Mouse (Mus musculus) spleen, postnatal 36 days (tissue): ENCODE measurements around the gene Cpeb3.
A peak's percentile ranks its signal among the peaks of the same experiment; 100 is the strongest.
"Not testable (repeated sequence)": the region's sequence is repeated elsewhere in the genome, so short reads cannot be mapped to it uniquely, and the experiment has no call there.

Source experiments
- DNase-seq, 2 experiments: peaks; one replicate each; pipeline ENCODE4 v3.0.0; 2022; ENCODE audit warnings: low spot score in 2 of 2, mixed read lengths in 1 of 2

Cpeb3 gene

DNA sequence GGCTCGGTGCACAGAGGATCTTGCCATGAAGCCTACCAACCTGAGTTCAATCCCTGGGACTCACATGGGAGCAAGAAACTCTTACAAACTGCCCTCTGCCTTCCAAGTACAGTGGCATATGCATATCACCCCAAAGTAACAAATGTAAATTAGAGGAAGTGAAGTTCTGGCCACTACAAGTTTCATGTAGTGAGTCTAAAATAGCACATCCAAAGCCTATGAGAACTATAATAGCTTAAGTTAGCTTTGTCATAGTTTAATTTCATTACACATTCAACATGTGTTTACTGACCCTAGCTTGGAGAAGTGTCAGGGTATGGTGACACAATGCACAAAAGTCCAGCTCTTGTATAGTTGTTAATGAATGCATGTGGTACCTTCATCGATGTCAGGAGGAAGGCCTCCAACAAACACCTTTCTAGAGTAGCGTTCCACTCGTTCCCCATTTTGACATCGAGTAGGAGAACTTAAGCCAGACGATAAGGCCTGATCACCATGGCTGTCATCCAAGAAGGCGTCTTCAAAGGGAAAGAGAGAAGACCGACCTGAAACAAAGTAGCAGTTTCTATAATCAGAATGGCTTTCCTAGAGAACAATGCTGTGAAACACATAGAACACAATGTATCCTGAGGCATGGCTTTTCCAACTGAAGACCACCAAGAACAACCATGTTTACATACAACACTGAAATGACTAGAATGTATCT lies 120.2 kb downstream of the Cpeb3 start:
- DNase-seq = no peak

DNA sequence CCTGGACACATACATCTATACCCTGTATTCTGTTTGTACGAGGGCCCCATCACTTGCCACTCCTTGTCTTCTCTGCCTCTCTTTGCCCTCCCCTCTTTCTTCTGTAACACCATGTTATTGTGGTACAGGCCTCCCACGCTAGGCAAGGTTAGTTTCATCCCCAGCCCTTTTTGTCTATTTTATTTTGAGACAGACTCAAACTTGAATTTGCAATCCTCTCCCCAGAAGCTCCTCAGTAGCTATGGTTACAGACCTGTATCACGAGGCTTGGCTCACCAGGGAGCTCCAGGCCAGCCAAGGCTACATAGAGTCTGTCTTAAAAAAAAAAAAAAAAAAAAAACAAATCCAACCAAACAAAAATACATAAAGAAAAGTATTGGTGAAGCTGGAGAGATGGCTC lies 123.9 kb downstream of the Cpeb3 start:
- no peak for DNase-seq

DNA sequence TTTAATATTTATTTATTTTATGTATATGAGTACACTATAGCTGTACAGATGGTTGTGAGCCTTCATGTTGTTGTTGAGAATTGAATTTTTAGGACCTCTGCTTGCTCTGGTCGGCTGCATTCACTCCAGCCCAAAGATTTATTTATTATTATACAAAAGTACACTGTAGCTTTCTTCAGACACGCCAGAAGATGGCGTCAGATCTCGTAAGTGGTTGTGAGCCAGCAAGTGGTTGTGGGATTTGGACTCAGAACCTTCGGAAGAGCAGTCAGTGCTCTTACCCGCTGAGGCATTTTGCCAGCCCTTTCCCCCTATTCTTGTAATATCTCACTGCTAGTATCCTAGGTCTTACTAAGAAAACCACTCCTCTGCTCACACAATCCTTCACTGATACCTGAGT lies 126.9 kb downstream of the Cpeb3 start:
- DNase-seq = no peak

DNA sequence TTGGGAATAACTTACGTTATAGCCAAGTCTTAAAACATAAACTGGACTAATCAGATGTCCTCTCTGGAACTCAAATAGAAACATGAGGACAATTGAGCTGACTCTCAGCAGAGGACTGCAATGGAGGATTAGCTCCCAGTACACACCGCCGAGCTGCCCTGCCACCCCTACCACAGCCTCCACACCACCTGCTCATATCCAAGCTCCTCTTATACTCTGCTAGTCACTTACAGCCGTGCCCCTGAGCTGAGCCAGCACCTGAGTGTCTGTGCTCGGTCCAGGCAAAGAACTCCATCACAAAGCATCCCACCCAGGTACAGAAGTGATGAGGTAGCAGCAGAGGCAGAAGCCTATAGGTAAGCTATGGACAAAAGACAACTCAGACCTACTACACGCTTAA lies 129.2 kb downstream of the Cpeb3 start:
- no peak for DNase-seq

DNA sequence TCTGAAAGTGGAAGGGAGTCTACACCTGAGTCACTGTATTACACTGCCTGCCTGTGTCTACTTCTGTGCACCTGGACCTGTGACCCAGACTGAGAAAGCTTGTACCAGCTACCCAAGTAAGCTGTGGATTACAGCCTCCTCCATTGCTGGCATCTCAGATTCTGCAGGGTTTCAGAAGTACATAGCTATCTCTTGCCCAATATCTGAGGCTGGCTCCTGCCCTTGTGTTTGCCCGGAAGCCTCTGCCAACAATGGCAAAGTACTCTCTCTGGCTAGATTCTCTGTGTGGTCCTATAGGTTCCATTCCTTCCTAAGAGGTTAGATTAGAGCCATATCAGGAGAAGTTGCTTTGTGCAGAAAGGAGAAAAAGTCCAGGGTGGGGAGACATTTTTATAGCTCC lies 129.8 kb downstream of the Cpeb3 start:
- DNase-seq = no peak

DNA sequence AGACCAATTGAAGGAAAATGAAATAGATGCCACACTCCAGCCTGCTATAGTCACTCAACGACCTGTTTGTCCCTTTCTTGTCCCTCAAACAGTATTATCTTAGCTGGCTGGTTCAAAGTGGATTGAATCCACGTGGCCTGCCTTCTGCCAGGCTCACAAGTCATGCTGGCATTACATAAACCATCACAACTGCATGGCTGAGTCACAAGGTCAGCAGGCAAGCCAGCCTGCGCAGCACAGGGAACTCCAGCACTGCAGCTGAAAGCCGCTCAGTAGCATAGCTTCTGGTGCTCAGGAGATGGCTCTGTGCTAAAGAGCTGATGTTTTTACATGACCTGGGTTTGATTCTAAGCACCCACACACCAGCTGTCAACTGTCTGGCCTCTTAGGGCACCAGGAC lies 130.3 kb downstream of the Cpeb3 start:
- DNase-seq = no peak

DNA sequence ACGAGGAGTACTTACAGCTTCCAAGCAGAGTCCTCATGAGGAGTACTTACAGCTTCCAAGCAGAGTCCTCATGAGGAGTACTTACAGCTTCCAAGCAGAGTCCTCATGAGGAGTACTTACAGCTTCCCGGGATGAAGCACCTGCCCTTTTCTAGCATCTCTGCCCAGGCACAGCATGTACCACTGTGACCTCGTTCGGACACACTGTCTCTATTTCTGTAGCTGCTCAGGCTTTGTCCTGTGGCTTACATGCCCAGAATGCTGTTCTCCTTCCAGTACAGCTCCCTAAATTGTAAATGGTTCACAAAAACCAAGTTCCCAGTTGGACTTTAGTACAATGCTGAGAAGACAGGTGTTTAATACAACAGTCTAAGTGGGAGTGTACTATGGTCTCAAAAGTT lies 131.1 kb downstream of the Cpeb3 start:
- DNase-seq = not testable (repeated sequence)

DNA sequence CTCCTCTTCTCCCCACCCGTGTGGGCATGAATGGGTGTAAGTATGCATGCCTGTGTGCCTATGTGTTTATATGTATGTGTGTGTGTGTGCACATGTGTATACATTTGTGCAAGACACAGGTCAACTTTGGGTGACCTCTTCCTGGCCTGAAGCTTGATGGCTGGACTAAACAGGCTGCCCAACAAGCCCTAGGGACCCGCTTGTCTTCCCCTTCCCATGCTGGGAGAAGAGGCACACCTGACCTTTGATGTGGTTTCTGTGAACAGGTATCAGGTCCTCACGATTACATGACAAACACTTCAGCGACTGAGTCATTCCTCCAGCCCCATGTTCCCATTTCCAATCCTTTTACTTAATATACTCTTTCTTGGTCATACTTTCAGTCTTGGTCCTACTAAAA lies 131.8 kb downstream of the Cpeb3 start:
- no peak for DNase-seq

DNA sequence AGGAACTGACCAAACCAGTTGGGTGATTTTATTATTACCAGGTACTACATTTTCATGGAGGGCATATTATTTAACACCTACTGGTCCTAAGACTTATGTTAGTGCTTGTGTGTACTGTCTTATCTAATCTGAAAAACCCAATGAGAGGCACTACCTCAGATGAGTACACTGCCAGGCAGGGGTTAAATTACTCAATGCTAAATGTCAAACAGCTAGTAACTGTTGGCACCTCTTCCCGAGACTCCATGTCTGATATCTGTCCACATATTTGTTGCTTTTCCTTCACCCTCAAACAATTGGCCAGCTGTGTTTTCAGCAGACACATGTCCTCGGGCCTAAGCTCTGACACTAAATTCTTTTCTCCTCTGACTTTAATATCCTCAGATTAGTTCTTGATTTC lies 132.3 kb downstream of the Cpeb3 start:
- DNase-seq = no peak

DNA sequence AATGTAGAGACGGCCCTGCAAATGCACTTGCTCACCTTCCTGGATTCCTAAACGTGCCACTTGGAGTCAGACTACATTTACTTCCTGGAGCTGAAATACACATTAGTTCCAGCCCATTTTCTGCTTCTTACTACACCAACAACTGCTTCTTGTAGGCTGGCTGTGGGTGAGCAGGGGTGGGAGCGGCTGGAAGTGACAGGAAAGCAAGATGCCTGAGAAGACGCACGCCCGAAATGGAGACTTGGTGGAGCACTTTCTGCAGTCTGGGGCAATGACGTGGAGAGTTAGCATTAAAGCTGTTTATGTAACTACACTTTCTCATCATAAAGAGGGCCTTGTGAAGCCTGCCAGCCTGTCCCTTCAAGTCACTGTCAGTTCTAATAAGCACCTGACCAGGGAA lies 132.7 kb downstream of the Cpeb3 start:
- no peak for DNase-seq

DNA sequence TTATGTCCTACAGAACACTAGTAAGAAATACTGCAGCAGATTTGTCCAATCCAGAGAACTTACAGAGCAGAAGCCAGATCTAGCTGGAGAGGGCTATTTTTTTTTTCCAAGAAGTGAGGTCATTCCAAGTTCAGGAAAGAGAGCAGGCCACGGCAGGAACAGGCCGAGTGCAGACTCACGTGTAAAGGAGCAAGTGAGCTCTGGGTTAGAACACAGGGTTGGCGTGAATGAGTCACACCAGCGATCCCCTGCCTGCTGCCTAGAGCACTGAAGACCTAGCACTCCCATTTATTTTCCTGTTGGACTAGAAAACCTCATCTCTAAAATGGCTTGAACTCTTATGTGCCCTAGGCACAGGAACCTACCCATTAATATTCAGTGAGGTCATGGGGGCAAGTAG lies 133.7 kb downstream of the Cpeb3 start:
- DNase-seq = no peak

DNA sequence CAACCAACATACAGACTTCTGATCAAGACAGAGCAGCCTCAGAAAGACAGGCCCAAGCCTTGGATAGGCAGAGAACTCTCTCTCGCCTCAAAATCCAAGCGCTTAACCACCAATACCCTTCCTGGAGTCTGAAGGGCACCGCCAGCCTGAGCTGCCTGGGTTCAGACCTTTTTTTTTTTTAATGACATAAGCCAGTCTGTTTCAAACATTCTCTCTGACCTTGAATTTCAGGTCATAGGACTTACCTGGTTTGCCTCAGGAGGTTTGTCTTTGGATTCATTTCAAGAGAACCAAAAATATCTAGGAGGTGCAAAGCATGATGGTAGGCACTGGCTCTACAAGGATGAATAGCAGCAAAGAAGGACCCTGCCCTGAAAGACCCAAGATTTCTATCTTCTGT lies 134.1 kb downstream of the Cpeb3 start:
- no peak for DNase-seq

DNA sequence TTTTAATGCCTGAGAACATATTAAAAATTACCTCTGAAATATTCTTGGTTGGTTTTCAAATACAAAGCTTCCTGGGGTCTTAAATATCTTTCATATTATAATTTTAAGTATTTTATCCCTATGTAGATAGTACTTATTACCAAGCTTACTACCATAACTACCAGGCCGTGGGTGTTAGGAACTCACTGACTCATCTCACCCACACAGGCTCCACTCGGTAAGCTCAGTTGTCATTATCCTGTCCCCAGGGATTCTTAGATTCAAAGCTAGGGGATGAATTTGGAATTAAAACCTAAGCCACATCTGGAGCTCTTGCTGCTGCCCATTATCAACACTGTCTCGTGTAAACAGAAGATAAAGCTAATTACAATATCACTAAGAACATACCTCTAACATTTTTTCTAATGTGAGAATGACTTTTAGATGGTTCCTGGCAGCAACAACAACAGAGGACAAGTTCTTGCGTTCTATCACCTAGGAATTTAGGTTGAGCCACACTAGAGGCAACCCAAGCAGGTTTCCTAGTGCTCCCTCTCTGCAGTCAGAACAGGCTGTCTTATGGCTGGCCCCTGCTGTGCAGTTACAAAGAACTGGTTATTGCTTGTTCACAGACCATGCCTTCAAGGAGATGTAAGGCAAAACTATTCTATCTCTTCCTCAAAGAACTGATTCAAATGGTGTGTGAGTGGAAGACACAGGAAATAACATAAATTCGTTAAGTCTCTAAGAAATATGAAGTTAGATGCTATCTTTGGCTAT lies 135.4 kb downstream of the Cpeb3 start:
- DNase-seq = no peak

DNA sequence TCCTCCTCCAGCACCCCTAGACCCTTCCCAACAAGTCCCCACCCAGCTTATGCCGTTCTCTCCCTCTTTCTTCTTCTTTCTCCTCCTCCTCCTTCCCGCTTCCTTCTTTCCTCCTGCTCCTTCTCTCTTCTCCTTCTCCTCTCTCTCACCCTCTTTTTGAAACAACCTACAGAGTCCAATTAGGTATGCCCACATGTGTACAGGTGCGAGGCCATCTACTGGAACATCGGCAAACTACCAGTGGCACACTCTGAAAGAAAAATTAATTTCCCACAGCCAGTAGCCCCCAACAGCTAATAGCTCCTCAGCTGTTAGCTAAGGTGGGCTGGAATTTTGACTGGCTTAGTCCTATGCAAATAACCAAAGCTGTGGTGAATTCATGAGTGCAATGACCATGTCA lies 139.2 kb downstream of the Cpeb3 start:
- no peak for DNase-seq

DNA sequence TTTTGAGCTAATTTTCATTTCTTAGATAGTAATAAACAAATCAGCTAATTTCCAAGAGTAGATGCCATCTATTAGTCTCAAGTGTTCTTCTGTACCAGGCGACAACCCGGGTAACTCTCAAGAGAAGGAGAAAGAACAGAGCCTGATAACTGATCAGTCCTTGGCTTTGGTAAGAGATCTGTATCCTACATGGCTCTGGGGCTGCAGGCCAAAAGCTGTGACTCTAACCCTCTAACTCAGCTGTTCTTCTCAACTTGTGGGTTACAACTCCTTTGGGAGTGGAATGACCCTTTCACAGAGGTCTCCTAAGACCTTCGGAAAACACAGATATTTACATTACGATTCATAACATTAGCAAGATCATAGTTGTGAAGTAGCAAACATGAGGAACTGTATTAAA lies 148.3 kb downstream of the Cpeb3 start:
- no peak for DNase-seq

DNA sequence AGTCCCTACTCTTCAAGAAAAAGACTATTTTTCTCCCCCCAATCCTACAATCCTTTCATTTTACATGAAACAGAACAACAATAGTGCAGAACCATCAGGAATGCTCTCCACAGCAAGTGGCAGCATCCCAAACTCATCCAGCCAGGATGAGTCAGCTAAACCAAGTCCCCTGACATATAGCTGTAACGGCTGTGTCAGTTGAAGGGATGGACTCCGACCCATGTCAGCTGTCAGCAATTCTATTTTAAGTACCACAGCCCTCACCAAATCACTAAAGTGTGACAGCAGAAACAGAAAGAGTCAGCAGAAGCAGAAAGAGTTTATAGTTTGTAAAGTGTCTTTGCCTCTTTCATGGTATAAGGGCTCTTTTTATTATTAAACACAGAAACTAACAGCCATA lies 148.8 kb downstream of the Cpeb3 start:
- DNase-seq = no peak

DNA sequence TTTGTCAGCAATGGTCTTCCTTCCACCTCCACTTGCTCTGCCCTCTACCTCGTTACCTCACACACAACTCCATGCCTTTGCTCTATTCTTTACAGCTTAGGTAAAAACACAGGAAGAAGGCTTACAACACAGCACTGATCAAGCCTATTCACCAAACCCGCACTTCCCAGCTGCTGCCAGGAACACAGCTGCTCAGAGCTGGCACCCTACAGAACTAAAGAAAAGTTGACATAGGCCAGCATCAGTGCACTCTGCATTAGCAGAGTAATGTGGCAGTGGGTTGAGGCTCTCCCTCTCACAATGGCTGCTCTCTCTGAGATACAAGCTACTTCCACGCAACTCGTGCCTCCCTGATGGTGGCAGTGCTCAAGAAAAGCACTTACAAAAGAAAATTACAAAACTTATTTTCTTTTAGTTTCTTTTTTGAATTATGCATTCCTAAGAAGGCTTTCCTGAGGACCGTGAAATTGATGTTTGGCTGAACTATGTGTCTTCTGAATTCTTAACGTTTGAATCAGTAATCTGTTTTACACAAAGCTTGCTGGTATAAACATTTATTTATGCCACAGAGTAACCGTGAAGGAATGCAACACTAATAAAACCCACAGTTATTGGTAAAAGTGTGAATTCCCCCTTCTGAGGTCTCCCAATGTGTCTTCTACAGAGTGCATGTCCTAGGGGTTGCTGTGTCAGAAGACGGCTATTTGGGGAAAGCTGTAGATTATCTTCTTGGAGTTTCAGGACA lies 151.1 kb downstream of the Cpeb3 start:
- no peak for DNase-seq

DNA sequence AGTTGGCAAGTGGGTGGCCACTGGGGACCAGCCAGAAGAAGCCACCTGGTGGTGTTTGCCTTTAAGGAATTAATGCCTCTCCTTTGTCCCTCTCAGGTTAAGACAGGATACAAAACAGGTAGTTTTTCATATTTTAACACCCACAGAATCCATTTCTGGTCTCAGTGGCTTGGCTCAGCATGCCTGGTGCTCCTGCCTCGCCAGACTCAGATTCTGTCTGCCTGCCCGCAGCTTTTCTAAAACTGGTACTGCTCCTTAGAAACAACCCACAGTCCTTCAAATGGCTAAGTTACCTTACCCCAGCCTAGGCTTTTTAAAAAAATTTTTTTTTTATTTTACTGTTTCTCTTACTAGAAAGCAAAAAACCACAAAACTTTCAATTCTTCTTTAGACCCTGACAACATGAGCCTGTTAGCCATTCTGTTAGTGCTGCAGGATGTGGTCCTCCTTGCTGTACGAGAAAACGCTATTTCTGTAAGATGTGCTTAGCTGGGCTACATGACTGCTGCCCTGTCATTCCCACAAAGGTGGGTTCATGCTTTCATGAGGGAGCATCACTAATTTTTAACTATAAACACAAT lies 152.3 kb downstream of the Cpeb3 start:
- no peak for DNase-seq

DNA sequence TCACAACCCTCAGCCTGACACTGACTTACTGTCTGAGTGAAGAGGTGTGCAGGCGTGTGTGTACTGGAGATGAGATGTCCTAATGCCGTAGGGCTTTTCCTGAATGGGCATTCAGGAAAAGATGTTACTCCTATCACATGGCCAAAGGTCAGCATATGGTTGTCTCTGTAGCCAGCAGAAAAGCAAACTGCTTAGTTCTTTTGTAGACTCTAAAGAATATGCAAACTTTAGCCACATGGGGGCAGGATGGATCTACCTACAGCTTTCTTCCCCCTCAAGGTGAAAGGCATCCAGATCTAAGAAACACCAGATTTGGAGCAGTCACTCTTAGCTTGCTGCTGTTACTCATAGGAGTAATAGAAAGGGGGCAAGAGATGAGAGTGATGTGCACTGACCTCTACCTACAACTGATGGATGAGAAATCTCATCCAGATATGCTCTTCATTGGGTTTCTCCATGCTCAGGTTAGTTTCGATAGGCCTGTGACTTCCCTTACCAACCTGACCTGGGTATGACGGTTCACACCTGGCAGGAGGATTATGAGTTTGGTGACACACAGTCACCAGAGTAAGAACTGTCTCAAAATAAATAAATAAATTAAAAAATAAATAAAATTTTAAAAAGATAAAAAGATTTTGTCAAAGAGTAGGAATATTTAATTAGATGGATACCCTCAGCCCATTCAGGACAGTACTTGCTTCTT lies 157.6 kb downstream of the Cpeb3 start:
- DNase-seq = peak; percentile 9 to 53

DNA sequence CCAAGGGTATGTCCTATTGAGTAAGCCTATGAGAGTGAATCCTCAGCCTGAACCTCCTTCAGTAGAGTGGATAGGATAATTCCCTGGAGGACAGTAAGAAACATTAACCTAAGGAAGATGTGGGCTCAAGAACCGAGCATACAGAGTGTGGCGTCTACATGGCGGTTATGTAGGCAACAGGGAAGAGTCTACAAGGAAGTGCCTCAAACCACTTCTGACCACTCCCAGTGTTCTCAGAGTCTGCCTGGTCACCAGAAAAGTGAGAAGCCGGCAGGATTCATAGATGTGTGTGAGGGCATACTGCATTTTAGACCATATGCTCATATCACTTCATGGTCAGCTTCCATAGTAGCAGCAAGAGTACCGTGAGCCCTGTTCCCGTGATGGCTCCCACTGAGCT lies 159.9 kb downstream of the Cpeb3 start:
- no peak for DNase-seq

DNA sequence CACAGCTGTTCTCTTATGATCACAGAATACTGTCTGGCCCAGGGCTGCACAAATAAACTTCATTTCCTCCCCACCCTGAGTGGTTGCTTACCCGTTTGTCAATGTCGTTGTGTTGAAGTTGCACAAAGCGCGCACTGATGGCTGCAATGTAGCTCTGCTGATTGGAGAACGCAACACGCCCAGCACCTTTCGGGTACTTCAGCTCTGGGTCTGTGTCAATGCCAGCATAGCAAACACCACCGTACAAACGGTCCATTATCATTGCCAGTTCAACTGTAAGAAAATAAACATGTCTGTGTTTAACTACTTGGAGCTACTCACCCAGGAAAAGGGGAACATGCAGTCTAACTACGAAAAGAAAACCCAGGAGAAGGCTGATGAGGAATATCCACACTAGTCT lies 164.0 kb downstream of the Cpeb3 start:
- DNase-seq = no peak

DNA sequence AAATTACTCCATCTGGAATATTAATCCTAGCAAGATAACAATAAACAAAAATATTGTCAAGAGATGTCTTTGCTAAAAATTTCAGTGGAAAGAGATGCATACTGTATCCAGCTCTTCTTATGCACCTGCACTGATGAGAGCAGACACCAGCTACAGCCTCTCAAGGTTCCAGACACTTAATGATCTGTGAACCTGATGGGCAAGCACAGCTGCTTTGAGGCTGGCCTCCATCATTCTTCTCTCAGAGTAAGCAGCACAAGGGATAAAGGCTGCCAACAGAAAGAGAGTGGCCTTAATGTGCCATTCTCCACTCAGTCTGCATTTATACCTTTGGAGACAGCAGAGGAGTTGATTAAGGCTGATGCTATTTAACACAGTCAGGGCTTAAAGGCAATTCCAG lies 167.5 kb downstream of the Cpeb3 start:
- no peak for DNase-seq
